Mouse (Mus musculus) right cerebral cortex, postnatal 36 days (tissue): ENCODE data around the gene Ctu2.

Source experiments
- DNase-seq, 2 experiments: peaks; one replicate each; pipeline ENCODE4 v3.0.0; 2022; ENCODE audit warnings: low spot score in 2 of 2, mixed read lengths in 1 of 2

Gene Ctu2

DNA sequence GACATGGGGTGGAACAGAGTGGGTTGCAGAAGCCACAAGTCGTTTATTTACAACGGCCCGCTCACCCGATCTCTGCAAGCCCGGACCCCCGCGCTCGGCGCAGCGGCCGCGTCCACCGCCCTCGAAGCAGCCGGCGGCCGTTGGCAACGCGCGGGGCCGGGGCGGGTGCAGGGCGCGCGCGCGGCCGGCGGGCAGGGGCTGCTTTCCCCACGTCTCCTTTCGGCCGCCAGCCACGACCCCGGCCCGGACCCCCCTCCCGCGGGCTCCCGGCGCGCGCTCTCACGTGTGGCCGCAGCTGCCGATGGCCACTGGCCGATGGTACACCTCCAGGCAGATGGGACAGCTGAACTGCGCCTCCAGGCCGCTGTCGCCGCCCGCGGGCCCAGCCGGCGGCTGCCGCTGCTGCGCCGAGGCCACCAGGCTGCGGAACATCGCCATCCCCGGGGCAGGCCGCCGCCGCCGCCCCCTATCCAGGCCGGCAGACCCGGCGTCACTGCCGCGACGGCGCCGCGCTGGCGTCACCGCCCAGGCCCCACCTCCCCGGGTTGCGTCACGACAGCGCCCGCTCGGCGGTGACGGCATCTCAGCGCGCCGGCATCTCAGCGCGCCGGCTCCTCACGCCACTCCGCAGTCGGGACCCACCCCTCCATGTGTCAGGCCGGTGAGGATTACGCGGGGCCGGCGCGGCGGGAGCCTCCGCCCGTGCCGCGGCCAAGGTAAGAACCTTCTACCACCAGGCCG is at the start of gene Ctu2, which contains the start of gene Rnf166:
Gene Ctu2 (plus strand): TSS at position 564 of the 741 bp plus-strand sequence.
Gene Rnf166 (minus strand): TSS at position 485 of the 741 bp plus-strand sequence.
- peak; percentile 82 for DNase-seq

- DNase-seq = no peak
Measured at GRCm38 (mm10) chr8:122426145-122426544, 49.8 kb upstream of the Ctu2 start.

GRCm38 (mm10) chr8:122427607-122428006 is 48.3 kb upstream of the Ctu2 start:
- no peak for DNase-seq

DNA sequence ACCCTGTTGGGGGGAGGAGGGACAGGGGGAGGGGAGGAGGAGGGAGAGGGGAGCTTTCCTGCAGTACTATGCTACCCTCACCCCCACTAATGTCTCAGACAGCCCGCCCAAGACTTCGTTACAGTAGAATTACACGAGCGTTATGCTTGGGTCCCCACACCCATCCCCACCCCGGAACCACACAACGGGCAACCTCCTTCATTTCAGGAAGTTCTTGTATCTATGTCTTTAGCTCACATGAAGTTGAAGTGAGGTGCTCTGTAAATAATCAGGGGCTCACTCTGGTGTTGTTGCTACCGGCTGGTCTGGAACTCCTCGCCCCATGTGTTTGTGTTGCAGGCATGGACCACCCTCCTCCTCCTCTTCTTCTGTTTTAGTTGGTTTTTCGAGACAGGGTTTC is 47.8 kb upstream of the Ctu2 start:
- DNase-seq = no peak

DNA sequence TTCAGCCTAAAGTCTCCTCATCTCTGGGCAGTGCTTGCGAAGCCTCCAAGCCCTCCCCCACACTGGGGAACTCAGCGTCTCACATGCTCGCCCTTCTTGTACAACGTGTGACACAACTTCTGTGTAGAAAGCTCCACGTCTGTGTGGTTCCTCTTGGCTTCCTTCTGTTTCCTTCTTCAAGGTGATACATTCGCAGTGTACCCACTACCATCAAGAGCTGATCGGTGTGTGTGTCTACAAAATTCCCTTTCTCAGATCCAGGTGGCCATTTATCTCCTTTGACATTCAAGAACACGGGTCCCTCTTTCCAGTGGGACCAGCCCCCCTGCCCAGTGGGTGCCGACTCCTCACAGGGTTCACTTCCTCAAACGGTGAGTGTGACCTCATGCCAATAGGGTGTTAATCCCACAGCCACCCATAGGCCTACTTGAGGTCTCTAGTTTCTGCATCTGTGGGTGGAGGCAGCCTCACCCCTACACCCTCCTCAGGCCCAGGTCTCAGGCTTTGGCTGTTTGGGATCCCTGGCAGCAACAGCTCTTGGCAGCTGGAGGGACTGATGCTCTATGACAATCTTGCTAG is 45.8 kb upstream of the Ctu2 start:
- no peak for DNase-seq

DNA sequence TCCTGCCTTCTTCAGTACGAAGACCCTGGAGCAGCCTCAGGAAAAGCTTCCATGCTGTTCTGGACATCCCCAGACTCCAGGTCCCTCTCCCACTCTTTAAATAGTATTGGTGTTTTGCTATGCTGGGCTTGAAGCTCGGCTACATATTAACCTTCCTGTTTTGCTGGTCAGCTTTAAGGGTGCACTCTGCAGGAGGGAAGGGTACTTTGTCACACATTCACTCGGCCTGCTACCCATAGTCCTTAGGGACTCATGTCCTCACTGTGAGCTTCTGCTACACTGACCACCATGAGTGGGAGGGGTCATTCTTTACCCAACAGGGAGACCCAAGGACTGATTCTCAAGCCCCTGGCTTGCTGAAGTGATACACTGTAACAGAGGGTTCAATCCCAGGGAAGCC is 45.3 kb upstream of the Ctu2 start:
- no peak for DNase-seq

GRCm38 (mm10) chr8:122431694-122432442 is 44.1 kb upstream of the Ctu2 start:
- DNase-seq = no peak

DNA sequence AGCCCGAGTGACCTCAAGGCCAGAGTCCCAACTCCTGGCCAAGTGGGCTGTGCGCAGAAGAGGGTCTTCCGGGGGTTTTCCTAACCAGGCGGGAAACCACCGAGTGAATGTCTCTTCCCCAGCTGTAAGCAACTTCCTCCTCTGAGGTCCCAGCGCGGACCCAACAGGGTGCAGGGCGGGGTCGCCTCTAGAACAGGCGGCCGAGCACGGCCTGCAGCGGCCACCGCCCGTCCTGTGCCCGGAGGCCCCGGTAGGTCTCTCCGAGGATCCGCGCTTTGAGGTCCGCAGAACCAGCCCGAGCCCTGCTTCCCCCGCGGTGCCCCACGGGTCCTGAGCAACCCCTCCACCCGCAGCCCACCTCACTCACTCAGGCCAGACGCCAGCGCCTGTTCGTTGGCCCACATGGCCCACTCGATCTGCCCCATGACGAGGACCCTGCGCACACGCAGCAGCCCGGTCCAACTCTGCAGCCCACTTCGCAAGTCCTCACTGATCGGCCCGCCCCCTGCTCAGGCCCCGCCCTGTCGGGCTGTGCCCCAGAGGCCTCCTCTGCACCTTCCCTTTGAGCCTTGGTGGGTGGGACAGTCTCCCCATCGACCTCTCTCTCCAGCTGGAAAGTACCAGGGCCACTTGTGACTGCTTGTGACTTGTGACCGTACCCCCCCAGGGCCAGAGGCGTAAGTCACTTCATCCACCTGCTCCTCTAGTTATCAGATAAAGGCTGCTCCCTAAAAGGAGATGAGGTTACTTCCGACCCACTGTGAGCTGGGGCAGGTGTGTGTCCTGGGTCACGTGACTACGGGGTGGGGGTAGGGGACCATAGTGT is 43.3 kb upstream of the Ctu2 start, which contains the start of gene Cyba:
Gene Cyba (minus strand): TSS at position 488 of the 826 bp plus-strand sequence.
- no peak for DNase-seq

DNA sequence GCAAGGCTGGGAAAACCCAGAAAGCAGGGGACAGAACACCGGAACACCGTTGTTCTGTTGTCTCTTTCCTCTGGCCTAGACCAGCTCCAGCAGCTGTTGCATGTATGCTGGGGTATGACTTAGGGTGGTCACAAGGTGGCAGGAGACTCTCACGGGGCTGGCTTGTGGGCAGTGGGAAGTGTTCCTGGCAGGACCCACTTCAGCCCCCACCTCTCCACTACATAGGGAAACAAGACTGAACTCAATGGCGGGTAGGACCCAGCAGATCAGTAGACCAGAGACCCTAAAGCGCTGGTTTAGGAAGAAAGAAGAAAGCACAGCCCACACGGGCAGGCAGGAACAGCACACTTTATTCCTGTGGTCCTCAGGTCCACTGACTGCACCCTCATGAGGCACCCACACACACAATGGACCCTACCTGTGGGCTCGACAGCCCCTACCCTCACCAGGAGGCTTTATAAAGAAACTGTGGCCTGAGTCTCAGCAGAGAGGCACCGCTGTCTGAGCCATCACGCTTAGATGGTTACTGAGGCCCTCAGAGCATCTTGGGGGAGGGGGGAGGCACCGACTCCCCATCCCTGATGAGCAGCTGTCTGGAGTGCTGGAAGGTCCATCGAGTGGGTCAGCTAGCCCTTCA is 42.6 kb upstream of the Ctu2 start:
- DNase-seq = no peak

DNA sequence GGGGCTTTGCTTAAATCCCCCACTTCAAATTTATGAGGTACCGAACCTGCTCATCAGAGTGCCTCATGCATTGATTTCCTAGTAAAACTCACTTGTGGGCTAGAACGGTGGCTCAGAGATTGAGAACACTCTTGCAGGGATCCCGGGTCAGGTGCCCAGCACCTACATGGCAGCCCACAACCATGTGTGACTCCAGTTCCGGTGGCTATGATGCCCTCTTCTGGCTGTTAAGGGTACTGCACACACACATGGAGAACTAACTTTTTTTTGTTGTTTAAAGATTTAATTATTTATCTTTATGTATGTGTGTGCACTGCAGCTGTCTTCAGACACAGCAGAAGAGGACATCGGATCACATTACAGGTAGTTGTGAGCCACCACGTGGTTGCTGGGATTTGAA is 40.6 kb upstream of the Ctu2 start:
- DNase-seq = no peak

GRCm38 (mm10) chr8:122436146-122436545 is 39.8 kb upstream of the Ctu2 start:
- no peak for DNase-seq

DNA sequence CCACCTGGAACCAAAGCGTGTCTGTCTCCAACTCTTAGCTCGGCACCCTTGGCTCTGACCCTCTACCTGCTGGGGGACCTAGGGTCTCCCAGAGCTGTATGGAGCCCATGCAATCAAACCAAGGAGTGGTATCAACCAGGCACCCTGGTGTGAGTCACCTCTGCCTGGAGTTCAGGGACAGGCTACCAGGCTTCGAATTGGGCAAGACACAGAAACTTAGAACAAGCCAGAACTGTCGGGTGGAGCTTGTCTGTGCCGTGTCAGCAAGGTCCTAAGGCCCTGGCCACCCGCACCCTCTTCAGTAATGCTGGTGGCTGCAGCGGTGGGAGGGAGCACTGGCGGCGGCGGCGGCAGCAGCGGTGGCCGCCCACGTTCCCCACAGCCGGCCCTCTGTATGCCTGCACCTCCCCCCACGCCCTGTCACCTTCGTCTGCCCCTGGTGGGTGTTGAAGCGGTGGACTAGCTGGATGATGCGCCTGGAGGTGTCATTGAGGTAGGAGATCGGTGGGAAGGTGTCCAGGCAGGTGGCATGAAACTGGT is 39.3 kb upstream of the Ctu2 start:
- no peak for DNase-seq

DNA sequence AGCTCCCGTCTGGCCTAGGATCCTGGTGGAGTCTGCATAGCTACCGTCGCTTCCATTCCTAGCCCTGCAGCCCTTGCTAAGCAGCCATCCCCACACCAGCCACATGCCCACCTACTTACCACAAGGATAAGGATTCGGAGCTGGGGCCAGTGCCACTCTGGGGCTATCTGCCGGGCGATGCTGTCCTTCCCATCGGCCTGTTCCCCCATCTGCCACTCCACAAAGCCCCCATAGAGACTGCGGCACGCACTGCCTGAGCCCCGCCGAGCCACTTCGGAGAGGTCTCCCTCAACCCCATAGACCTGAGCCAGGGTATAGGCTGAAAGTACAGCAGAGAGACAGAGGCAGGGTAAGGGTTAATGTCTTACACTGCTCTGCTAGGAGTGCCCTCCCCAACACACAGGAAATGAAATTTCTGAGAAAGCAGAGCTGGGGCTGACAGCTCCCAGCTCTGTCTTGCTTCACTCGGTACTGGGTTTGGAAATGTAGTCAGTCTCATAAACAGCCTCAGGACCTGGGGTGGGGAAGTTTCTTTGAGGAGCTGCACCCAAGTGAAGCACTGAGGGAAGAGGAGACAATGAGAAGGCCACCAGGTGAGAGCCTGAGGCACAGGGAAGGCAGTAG is 38.1 kb upstream of the Ctu2 start:
- no peak for DNase-seq

- no peak for DNase-seq
Measured at GRCm38 (mm10) chr8:122439336-122439735, 36.6 kb upstream of the Ctu2 start.

GRCm38 (mm10) chr8:122441326-122441725 is 34.6 kb upstream of the Ctu2 start:
- no peak for DNase-seq

- DNase-seq = no peak
Measured at GRCm38 (mm10) chr8:122442356-122442755, 33.6 kb upstream of the Ctu2 start.

DNA sequence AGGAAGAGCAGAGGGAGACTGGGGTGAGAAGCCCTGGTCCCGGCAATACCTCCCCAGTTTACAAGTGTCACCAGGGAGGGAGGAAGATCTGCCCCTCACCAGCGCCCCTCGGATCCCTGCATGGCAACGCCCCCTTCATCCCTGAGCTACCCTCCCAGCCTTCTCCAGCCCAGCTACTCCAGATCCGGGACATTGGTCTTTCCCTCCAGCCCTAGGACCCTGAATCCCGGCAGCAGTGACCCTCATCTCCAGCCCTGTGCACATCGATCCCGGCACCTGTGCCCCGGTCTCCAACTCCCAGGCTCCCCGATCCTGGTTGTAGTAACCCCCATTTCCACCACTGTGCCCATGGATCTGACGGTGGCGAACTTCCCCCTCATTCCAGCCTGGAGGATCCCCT is 33.2 kb upstream of the Ctu2 start:
- no peak for DNase-seq

- DNase-seq = peak; percentile 99 to 100
Measured at GRCm38 (mm10) chr8:122443262-122444006, 32.5 kb upstream of the Ctu2 start, which contains the start of gene Mvd. Gene Mvd (minus strand): TSS chr8:122443422.

GRCm38 (mm10) chr8:122444058-122444748 is 31.7 kb upstream of the Ctu2 start:
- DNase-seq = peak; percentile 75
